Mouse (Mus musculus) liver, postnatal 0 days (tissue): ENCODE results near the gene Vmn2r80. TPM values are rescaled to one million over a fixed set of nuclear protein-coding genes. Genes with fewer than 3 reads are reported as not detected.
A peak's percentile ranks its signal among the peaks of the same experiment; 100 is the strongest.
"Not testable (repeated sequence)": the region's sequence is repeated elsewhere in the genome, so short reads cannot be mapped to it uniquely, and the experiment has no call there.

Source experiments
- ATAC-seq: fragments of 200-750 bp; cut with Nextera tagmentation; 2 replicates; pipeline ENCODE4 v1.8.0; 2017; ENCODE audit warnings: mild to moderate bottlenecking, moderate library complexity
- DNase-seq: peaks from one replicate; pipeline ENCODE4 v3.0.0-alpha.2; 2016
- H3K27ac ChIP-seq: fragments of 300-500 bp; sonication (generic); 2 replicates; pipeline ENCODE4 v1.5.1; 2014; ENCODE audit warnings: antibody characterized with exemption, moderate library complexity, mild to moderate bottlenecking, low read depth
- H3K27me3 ChIP-seq: fragments of 300-500 bp; sonication (generic); 2 replicates; pipeline ENCODE4 v1.6.1; 2014; ENCODE audit warnings: low read length, control low read depth, mixed read lengths; ENCODE audit not compliant: insufficient read depth
- H3K36me3 ChIP-seq: fragments of 300-500 bp; sonication (generic); replicated peaks from 2 replicates; pipeline ENCODE4 v1.6.1; 2014; ENCODE audit warnings: mild to moderate bottlenecking, control low read depth, low read length, moderate library complexity, mixed read lengths; ENCODE audit not compliant: insufficient read depth
- H3K4me1 ChIP-seq: fragments of 300-500 bp; sonication (generic); 2 replicates; pipeline ENCODE4 v1.6.1; 2014; ENCODE audit warnings: antibody characterized with exemption, mild to moderate bottlenecking, control low read depth; ENCODE audit not compliant: insufficient read depth
- H3K4me2 ChIP-seq: fragments of 300-500 bp; sonication (generic); 2 replicates; pipeline ENCODE4 v1.6.1; 2014; ENCODE audit warnings: low read depth, mild to moderate bottlenecking, low read length, moderate library complexity, mixed read lengths
- H3K4me3 ChIP-seq: fragments of 300-500 bp; sonication (generic); 2 replicates; pipeline ENCODE4 v1.5.1; 2014; ENCODE audit warnings: low read depth, low read length
- H3K9ac ChIP-seq: fragments of 300-500 bp; sonication (generic); replicated peaks from 2 replicates; pipeline ENCODE4 v1.6.1; 2014; ENCODE audit warnings: mild to moderate bottlenecking, moderate library complexity
- H3K9me3 ChIP-seq: fragments of 300-500 bp; sonication (generic); 2 replicates; pipeline ENCODE4 v1.6.1; 2016; ENCODE audit warnings: mild to moderate bottlenecking, control low read depth, low read length, mixed read lengths
- CTCF ChIP-seq: sonication (generic); IDR thresholded peaks from 2 replicates; pipeline ENCODE4 v1.5.1; 2016; ENCODE audit warnings: antibody characterized with exemption, low read depth
- EP300 ChIP-seq: IDR thresholded peaks from 2 replicates; pipeline ENCODE4 v1.6.1; 2016; ENCODE audit warnings: antibody characterized with exemption, low read depth, mild to moderate bottlenecking
- WGBS: fragments of 180-500 bp; shearing (Covaris S2); extraction: QIAGEN DNeasy Blood & Tissue Kit; methylation state at CpG from one replicate; pipeline ENCODE4 v1.1.7; 2014; ENCODE audit not compliant: insufficient replicate concordance; 5-methylcytosine and 5-hydroxymethylcytosine counted together
- polyA plus RNA-seq: library from polyadenylated mRNA; unstranded; fragments of >200 nt; fragmentation: Nextera tagmentation; extraction: Ambion mirVana; gene quantifications from 2 replicates; pipeline ENCODE4 v1.2.1, GENCODE M21; 2015

The Vmn2r80 gene
- polyA plus RNA-seq, 1 experiment from 2014 or later = not detected

DNA sequence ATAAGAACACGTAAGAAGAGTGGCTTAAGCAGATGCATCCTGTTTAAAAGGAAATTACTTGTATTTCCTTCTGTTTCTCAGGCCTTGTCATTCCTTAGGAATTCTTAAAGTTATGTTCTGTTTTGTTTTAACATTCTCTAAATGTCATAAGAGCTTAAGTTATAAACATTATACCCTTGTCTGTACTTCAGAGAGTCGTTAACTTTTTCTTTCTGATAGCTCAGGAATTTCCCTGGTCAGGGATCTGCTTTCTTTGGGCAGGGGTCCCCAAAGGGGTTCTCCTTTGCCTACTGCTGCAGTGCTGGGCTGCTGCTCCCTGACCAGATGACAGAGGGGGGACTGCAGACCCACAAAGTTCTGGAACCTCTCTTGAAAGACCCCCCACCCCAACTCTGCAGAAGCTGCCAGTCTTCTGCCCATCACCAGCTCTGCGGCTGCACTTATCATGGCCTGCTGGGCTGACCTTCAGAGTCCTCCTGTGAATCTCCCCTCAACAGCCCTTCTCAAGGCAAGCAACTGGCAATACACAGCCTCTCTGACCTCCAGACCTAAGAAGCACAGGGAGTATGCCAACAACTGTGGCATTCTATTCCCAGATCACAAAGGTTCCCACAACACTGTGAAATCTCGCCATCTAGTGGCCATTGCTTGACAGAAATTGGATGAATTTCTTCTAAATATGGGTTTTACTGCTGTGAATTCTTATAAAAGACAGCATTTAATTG lies 32.3 kb upstream of the Vmn2r80 start:
- H3K27me3 ChIP-seq = no peaks in the 10 kb centered on the region
- ATAC-seq = no peak
- 0 out of 2 replicates have a peak overlapping the region, but pooled peaks have one; percentile 16 for H3K27ac ChIP-seq
- 33% methylated on average over 4 of the region's 4 CpGs for WGBS
- H3K9me3 ChIP-seq = no peaks in the 10 kb centered on the region
- H3K4me1 ChIP-seq = no peaks in the 10 kb centered on the region
- TF ChIP-seq CTCF (peak; percentile 76), EP300 (no peak)
- no peak overlapping the region for H3K9ac ChIP-seq
- DNase-seq = peak; percentile 42
- no peak overlapping the region for H3K4me3 ChIP-seq
- H3K36me3 ChIP-seq = no peaks in the 10 kb centered on the region
- no peak overlapping the region for H3K4me2 ChIP-seq

DNA sequence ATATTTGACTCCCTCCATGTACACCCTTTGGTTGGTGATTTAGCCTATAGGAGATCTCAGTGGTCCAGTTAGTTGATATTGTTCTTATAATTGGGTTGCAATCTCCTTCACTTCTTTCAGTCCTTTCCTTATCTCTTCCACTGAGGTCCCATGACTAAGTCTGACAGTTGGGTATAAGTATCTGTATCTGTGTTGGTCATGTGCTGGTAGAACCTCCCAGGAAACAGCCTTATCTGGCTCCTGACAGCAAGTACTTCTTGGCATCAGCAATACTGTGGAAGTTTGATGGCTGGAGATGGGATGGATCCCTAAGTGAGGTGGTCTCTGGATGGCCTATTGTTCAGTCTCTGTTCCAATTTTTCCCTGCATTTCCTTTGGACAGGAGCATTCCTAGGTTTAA lies 3.0 kb downstream of the Vmn2r80 start:
- H3K27me3 ChIP-seq = no peaks in the 10 kb centered on the region
- ATAC-seq (no peak), DNase-seq (no peak)
- no peak overlapping the region for H3K9ac ChIP-seq
- H3K27ac ChIP-seq = no peak overlapping the region
- H3K4me2 ChIP-seq = no peak overlapping the region
- H3K4me1 ChIP-seq = no peaks in the 10 kb centered on the region
- no peak overlapping the region for H3K4me3 ChIP-seq
- H3K36me3 ChIP-seq = no peaks in the 10 kb centered on the region
- no peaks in the 10 kb centered on the region for H3K9me3 ChIP-seq
- TF ChIP-seq EP300 (no peak), CTCF (no peak)

DNA sequence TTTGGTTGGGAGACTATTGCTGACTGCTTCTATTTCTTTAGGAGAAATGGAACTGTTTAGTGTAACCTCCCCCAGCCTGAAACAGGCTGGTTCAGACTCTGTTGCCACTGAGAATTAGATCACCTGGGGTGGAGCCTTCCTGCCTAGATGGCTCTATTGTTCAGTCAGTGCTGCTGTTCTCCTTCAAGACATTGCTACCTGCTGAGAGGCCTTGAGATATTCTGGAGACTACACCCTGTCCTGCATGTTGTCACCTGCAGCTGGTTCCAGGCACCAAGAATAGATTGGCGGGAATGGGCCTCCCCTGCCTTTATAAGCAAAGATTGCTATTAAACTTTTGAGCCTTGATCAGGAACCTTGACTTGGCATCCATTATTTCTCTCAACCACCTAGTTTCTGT lies 51.4 kb downstream of the Vmn2r80 start:
- H3K9ac ChIP-seq, H3K4me3 ChIP-seq, H3K27ac ChIP-seq, H3K36me3 ChIP-seq, ATAC-seq, H3K4me2 ChIP-seq, H3K9me3 ChIP-seq, DNase-seq, H3K4me1 ChIP-seq, H3K27me3 ChIP-seq: not testable (repeated sequence)
- 68% methylated on average over 1 of the region's 1 CpGs for WGBS

DNA sequence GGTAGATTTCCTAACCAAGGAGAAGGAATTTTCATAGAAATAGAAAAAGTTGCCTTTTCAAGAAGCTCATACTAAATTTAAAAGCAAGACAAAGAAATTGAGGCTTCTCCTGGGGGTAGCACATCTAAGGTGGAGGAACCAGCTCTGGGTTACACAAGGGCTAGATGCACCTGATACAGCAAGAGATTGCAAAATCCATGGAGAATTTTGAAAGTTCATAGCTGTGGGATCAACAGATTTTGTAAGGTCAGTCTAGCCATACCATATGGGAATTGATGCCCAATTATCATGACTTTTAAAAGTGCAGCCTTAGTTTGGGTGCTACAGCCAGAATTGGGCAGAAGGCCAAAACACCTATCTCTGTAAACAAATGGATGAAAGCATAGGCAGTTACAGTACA lies 71.9 kb downstream of the Vmn2r80 start:
- H3K4me3 ChIP-seq = no peak overlapping the region
- no peaks in the 10 kb centered on the region for H3K36me3 ChIP-seq
- H3K4me1 ChIP-seq = no peaks in the 10 kb centered on the region
- ATAC-seq (no peak), DNase-seq (no peak)
- no peaks in the 10 kb centered on the region for H3K9me3 ChIP-seq
- H3K4me2 ChIP-seq = no peak overlapping the region
- no peaks in the 10 kb centered on the region for H3K27me3 ChIP-seq
- no peak overlapping the region for H3K27ac ChIP-seq
- TF ChIP-seq CTCF (no peak), EP300 (no peak)
- no peak overlapping the region for H3K9ac ChIP-seq

DNA sequence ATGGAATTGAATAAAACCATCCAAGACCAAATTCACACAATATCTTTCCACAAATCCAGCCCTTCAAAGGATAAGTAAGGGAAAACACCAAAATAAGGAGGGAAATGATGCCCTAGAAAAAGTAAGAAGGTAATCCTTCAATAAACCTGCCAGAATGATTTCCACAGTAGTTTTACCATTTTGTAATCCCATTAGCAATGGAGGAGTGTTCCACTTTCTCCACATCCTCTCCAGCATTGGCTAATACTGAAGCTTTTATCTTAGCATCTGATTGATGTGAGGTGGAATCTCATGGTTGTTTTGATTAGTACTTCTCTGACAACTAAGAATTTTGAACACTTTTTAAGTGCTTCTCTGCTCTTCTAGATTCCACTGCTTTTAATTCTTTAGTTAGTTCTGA lies 73.0 kb downstream of the Vmn2r80 start:
- H3K36me3 ChIP-seq = no peaks in the 10 kb centered on the region
- DNase-seq (no peak), ATAC-seq (no peak)
- no peak for TF ChIP-seq CTCF
- TF ChIP-seq EP300 = no peak
- H3K27ac ChIP-seq = no peak overlapping the region
- no peaks in the 10 kb centered on the region for H3K4me1 ChIP-seq
- no peaks in the 10 kb centered on the region for H3K27me3 ChIP-seq
- H3K9me3 ChIP-seq = no peaks in the 10 kb centered on the region
- H3K4me2 ChIP-seq = no peak overlapping the region
- no peak overlapping the region for H3K4me3 ChIP-seq
- no peak overlapping the region for H3K9ac ChIP-seq

DNA sequence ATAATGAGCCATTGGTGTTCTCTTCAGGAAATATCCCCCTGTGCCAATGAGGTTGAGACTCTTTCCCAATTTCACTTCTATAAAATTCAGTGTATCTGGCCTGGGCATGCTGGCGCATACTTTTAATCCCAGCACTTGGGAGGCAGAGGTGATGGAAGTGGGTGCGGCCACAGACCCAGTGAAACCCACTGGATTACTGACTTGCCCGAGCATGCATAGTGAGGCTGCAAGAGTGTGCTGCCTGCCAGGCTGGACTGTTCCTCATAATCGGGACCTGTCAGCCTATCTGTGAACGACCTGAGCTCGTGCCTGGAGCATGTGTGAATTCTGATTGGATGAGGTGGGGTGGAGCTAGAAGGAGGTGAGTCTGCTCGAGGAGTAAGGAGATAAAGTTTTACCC lies 73.6 kb downstream of the Vmn2r80 start:
- no peaks in the 10 kb centered on the region for H3K27me3 ChIP-seq
- no peak overlapping the region for H3K4me3 ChIP-seq
- 73% methylated on average over 7 of the region's 7 CpGs for whole genome bisulfite sequencing
- no peak overlapping the region for H3K27ac ChIP-seq
- no peaks in the 10 kb centered on the region for H3K36me3 ChIP-seq
- H3K4me1 ChIP-seq = no peaks in the 10 kb centered on the region
- no peak overlapping the region for H3K9ac ChIP-seq
- DNase-seq (no peak), ATAC-seq (no peak)
- no peak overlapping the region for H3K4me2 ChIP-seq
- TF ChIP-seq EP300 (no peak), CTCF (no peak)
- no peaks in the 10 kb centered on the region for H3K9me3 ChIP-seq

Other genes starting within 250 kb of the Vmn2r80 start
- not detected in 2 replicates for gene Olfr1354, start 235.6 kb upstream of the Vmn2r80 start, polyA plus RNA-seq
- gene Olfr8, start 198.1 kb upstream of the Vmn2r80 start, polyA plus RNA-seq = not detected in 2 replicates
- gene Olfr1353, start 185.5 kb upstream of the Vmn2r80 start, polyA plus RNA-seq = not detected in 2 replicates
- gene Olfr1352, start 167.7 kb upstream of the Vmn2r80 start, polyA plus RNA-seq = not detected in 2 replicates
- gene Olfr1351, start 136.3 kb upstream of the Vmn2r80 start, polyA plus RNA-seq = not detected in 2 replicates
- not detected in 2 replicates for gene Olfr57, start 120.0 kb upstream of the Vmn2r80 start, polyA plus RNA-seq
- 2.3 and 3.1 TPM in 2 replicates for gene 2610008E11Rik, start 51.2 kb upstream of the Vmn2r80 start, polyA plus RNA-seq
- gene Vmn2r81, start 98.9 kb downstream of the Vmn2r80 start, polyA plus RNA-seq = not detected in 2 replicates
- gene Vmn2r82, start 207.8 kb downstream of the Vmn2r80 start, polyA plus RNA-seq = not detected in 2 replicates